Mouse (Mus musculus) ES-E14 (cell line): Measurements from ENCODE around the gene Fcf1.

Source experiments
- CHD2 ChIP-seq: IDR thresholded peaks from 2 replicates; pipeline ENCODE4 v1.6.1; 2014; ENCODE audit warnings: mild to moderate bottlenecking, low read depth, low read length, inconsistent platforms
- MAFK ChIP-seq: IDR thresholded peaks from 2 replicates; pipeline ENCODE4 v1.6.1; 2014; ENCODE audit warnings: mild to moderate bottlenecking, low read depth, low read length, inconsistent platforms; ENCODE audit not compliant: insufficient read depth
- ZC3H11A ChIP-seq: IDR thresholded peaks from 2 replicates; pipeline ENCODE4 v1.6.1; 2012; ENCODE audit warnings: low read depth, mild to moderate bottlenecking, inconsistent platforms, low read length, borderline replicate concordance
- ZNF384 ChIP-seq: IDR thresholded peaks from 2 replicates; pipeline ENCODE4 v1.6.1; 2012; ENCODE audit warnings: low read depth, low read length, inconsistent platforms

DNA sequence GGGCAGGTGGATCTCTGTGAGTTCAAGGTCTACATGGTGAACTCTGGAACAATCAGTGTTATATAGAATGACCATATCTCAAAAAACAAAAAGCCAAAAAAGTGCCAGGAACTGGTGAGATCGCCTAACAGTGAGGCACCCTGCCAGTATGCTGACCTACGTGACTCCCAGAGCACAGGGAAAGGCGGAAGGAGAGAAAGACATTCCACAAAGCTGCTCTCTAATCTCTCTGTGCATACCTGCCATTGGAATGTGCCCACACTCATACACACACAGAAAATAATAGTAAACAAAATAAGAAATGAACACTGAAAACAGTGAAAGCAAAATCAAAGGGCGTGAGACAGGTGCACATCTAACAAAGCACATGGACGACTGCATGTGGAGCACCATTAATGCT is 35.4 kb upstream of the Fcf1 start:
- TF ChIP-seq ZNF384 (no peak), ZC3H11A (no peak), MAFK (no peak), CHD2 (no peak)
